Mouse (Mus musculus) T-helper 2 cell (primary cell): Measurements from ENCODE around the gene Selenok.

Experiments
- in situ Hi-C: fragments of 300-600 bp; cut with MboI, MseI; formaldehyde crosslinking; loops from one replicate; pipeline ENCODE4 v1.15.1; 2025; ENCODE audit warnings: high pct_unique_total_duplicates

The Selenok gene

GRCm38 (mm10) chr14:29968075-29968821 is at the start of gene Selenok:
Gene Selenok, plus strand, starts transcription at chr14:29968308.
- in situ Hi-C loops: no loop called here

- in situ Hi-C loops: no loop called here
These were observed 39.1 kb upstream of the Selenok start for GRCm38 (mm10) chr14:29928966-29929365.

DNA sequence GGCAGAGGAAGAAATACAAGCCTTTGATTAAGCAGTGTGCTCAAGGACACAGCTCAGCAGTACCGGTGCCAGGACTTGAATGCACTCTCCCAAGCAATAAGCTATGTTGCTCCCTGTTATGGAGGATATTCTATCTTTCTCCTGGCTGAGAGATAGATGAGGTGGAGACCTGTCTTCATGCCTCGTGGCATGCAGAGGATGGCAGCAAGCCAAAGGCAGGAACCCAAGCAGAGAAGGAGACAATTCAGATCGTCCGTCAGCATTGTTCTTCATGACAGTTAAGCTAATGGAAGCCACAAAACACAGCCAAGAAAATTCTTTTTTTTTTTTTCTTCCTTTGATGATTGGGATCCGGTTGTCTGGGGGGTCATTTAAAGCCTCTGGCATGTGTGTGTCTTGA is 32.6 kb upstream of the Selenok start:
- in situ Hi-C loops: loop anchor here (5.0 kb wide), 1 partner anchor 208 kb away; no protein-coding TSS in a partner anchor

- in situ Hi-C loops: loop anchor here (5.0 kb wide), 1 partner anchor 210 kb away; no protein-coding TSS in a partner anchor
These were observed 30.6 kb upstream of the Selenok start for GRCm38 (mm10) chr14:29937466-29937865.

GRCm38 (mm10) chr14:29939600-29940312 is 28.4 kb upstream of the Selenok start:
- in situ Hi-C loops: loop anchor here (5.0 kb wide), 1 partner anchor 212 kb away; no protein-coding TSS in a partner anchor

- in situ Hi-C loops: no loop called here
These were observed 27.7 kb upstream of the Selenok start for GRCm38 (mm10) chr14:29940313-29940812.

DNA sequence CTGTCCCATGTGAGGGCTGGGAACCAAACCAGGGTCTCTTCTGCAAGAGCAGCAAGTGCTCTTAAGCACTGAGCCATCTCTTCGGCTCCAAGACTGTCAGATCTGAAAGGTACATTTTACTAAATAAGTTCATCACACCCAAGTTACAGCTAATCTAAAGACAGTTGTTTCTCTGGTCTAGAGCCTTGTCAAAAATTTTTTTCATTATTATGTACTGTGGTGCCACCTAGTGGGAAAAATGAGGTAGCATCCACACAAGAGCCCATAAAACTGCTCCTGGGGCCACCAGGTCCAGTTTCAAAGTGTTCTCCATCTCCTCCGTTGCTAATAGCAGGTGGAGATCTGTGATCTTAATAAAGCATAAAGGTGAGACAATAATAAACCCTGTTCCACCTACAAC is 27.2 kb upstream of the Selenok start:
- in situ Hi-C loops: no loop called here

GRCm38 (mm10) chr14:29946761-29947309 is 21.3 kb upstream of the Selenok start:
- in situ Hi-C loops: no loop called here

DNA sequence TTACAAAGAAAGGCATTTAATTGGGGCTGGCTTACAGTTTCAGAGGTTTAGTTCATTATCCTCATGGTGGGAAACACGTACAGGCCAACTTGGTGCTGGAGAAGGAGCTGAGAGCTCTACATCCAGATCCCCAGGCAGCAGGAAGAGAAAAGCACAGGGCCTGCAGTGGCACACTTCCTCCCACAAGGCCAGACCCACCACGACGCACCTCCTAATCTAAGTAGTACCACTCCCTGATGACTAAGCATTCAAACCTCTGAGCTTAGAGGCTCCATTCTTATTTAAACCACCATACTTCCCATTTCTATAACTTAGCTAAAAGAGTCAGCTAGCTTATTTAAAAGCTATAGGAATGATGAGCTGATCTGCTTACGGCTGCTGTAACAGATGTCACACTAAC is 17.3 kb upstream of the Selenok start:
- in situ Hi-C loops: no loop called here

GRCm38 (mm10) chr14:29957393-29957792 is 10.7 kb upstream of the Selenok start:
- in situ Hi-C loops: no loop called here

- in situ Hi-C loops: no loop called here
These were observed 497 bp upstream of the Selenok start for GRCm38 (mm10) chr14:29967611-29968010.

GRCm38 (mm10) chr14:29971446-29971845 is 3.3 kb downstream of the Selenok start:
- in situ Hi-C loops: no loop called here

DNA sequence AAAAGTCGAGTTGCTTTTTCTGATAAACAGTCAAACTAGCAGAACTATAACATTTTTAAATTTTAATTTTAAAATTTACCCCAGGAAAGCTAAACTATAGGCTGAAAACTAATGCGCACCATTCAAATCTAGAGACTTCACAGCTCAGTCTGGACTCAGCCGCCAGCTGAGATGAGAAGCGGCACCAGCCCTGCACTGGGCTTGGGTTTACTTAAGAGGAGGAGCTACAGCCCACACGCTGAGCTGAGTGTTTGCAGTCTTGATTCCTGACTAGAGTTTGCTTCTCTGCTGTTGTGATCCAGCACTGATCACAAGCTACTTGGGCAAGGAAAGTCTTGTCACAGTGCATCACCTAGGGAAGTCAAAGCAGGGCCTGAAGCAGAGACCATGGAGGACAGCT is 3.9 kb downstream of the Selenok start:
- in situ Hi-C loops: no loop called here

- in situ Hi-C loops: loop anchor here (25.0 kb wide), 1 partner anchor 1285 kb away; the partner anchor contains the start of genes Bap1 and Phf7
These were observed 8.8 kb downstream of the Selenok start for GRCm38 (mm10) chr14:29976927-29977326.

DNA sequence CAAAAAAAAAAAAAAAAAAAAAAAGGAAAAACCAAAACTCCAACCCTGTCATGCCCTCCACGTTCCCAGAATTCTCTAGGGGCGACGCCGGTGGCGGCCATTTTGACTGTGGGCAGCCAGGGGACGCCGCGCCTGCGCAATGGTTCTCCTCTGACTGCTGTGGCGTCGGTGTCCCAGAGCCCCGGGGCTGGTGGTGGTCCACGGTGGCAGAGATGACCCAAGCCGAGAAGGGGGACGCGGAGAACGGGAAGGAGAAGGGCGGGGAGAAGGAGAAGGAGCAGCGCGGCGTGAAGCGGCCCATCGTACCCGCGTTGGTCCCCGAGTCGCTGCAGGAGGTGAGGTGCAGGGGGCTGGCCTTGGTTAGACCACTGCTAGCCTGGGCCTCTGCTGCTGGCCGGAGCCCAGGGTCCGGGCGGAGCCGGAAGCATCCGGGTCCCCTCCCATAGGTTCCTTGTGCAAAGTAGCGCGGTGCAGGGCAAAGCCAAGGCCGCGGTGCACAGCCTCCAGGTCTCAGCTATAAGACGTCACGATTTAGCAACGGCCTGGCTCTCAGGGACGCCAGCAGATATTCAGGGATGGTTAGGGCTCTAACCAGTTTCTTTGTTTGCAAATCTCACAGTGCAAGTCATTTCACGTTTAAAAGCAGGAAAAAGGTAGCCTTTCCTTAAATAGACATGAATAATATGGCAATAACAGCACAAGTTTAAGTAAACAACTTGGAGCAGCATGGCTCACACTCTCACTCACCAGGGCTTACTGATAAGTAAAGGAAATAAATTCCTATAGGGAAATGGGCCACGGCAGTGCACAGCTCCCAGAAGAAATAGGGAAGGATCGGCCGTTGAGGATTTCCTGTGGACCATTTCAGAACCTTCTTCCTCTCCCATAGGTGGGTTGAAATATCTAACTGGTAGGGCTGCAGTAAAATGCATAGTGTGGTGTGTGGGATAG is 10.4 kb downstream of the Selenok start, which contains the start of gene Actr8:
TSS of gene Actr8 (plus strand) at position 84 of the 951 bp plus-strand sequence.
- in situ Hi-C loops: loop anchor here (25.0 kb wide), 1 partner anchor 1284 kb away; the partner anchor contains the start of genes Bap1 and Phf7

GRCm38 (mm10) chr14:29980447-29981205 is 12.5 kb downstream of the Selenok start:
- in situ Hi-C loops: loop anchor here (25.0 kb wide), 1 partner anchor 1282 kb away; the partner anchor contains the start of genes Bap1 and Phf7

GRCm38 (mm10) chr14:29986096-29986495 is 18.0 kb downstream of the Selenok start:
- in situ Hi-C loops: loop anchor here (25.0 kb wide), 1 partner anchor 1276 kb away; the partner anchor contains the start of genes Bap1 and Phf7

DNA sequence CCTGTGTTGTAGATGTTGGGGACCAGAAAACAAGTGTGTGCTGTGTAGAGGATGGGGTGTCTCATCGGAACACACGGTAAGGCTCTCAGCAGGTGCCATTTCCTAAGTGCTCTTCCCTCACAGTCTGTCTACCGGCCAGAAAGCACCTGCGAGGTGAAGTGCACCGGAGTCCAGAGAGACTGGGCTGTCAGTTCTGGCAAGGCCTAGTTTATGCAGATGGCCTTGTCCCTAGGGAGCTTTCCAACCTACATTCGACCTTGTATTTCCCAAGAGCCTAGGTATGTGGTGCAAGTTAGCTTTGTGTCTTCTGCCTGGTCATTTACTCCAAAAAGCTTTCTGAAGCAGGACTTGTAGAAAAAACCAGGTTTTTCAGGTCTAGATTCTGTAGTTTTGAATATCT is 19.2 kb downstream of the Selenok start:
- in situ Hi-C loops: loop anchor here (25.0 kb wide), 1 partner anchor 1275 kb away; the partner anchor contains the start of genes Bap1 and Phf7

DNA sequence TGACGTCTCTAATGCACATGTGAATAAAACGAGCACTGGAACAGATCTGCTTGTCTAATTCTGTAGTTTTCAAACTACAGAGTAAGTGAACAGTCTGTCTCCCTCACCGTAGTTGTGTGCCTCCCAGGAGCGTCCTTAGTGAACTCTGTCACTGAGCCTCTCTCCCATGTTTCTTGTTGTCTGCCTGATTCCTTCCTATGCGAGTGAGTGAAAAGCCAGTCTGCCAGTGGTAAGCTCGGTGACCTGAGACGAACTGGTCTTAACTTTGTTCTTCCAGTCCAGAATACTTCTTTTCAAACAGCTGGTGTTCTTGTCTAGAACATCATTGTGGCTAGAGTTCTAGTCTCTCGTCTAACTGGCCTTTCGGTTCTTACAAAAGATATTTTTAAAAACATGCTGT is 19.6 kb downstream of the Selenok start:
- in situ Hi-C loops: loop anchor here (25.0 kb wide), 1 partner anchor 1275 kb away; the partner anchor contains the start of genes Bap1 and Phf7

GRCm38 (mm10) chr14:29988337-29988736 is 20.2 kb downstream of the Selenok start:
- in situ Hi-C loops: loop anchor here (25.0 kb wide), 1 partner anchor 1274 kb away; the partner anchor contains the start of genes Bap1 and Phf7
